Mouse (Mus musculus): ENCODE measurements around the gene Dot1l. TPM values are rescaled to one million over a fixed set of nuclear protein-coding genes. Genes with fewer than 3 reads are reported as not detected.

Dot1l gene
- polyA plus RNA-seq, 1 experiment from 2014 or later, result 28.2 TPM

GRCm38 (mm10) chr10:80799070-80799566, 44.1 kb downstream of the Dot1l start:
- H3K9ac ChIP-seq (ENCODE audit: low read depth, low read length), result peak overlapping the region; percentile 98
- H3K4me2 ChIP-seq, result peak overlapping the region; percentile 87
- peak overlapping the region; percentile 89 for H3K4me3 ChIP-seq (ENCODE audit: low read depth, low read length)
- peaks cover 53% of the 10 kb centered on the region for H3K36me3 ChIP-seq (ENCODE audit: control insufficient read depth, insufficient read depth, low read length)
- 2% methylated on average over 18 of the region's 18 CpGs for WGBS
- H3K27ac ChIP-seq (ENCODE audit: low read depth, low read length), result peak overlapping the region; percentile 98
- no peak for DNase-seq (ENCODE audit: low spot score)
- no peaks in the 10 kb centered on the region for H3K27me3 ChIP-seq (replicated peaks; ENCODE audit: control insufficient read depth, insufficient read depth, low read length)
- ATAC-seq (replicated peaks; ENCODE audit: low FRiP score), result no peak
- peaks cover 19% of the 10 kb centered on the region for H3K4me1 ChIP-seq (replicated peaks; ENCODE audit: control insufficient read depth, insufficient read depth, low read length)
- H3K9me3 ChIP-seq (ENCODE audit: control insufficient read depth, low read length), result no peaks in the 10 kb centered on the region

- peaks cover 11% of the 10 kb centered on the region for H3K27me3 ChIP-seq (replicated peaks; ENCODE audit: control insufficient read depth, insufficient read depth, low read length)
- H3K9me3 ChIP-seq (ENCODE audit: control insufficient read depth, low read length), result no peaks in the 10 kb centered on the region
- H3K4me2 ChIP-seq, result no peak overlapping the region
- no peak overlapping the region for H3K27ac ChIP-seq (ENCODE audit: low read depth, low read length)
- peaks cover 29% of the 10 kb centered on the region for H3K4me1 ChIP-seq (replicated peaks; ENCODE audit: control insufficient read depth, insufficient read depth, low read length)
- H3K4me3 ChIP-seq (ENCODE audit: low read depth, low read length), result no peak overlapping the region
- H3K36me3 ChIP-seq (ENCODE audit: control insufficient read depth, insufficient read depth, low read length), result peaks cover 40% of the 10 kb centered on the region
- ATAC-seq (replicated peaks; ENCODE audit: low FRiP score) (no peak), DNase-seq (ENCODE audit: low spot score) (no peak)
- WGBS, result 88% methylated on average over 10 of the region's 10 CpGs
- H3K9ac ChIP-seq (ENCODE audit: low read depth, low read length), result no peak overlapping the region
Measured at GRCm38 (mm10) chr10:80802204-80802912, 47.4 kb downstream of the Dot1l start.

GRCm38 (mm10) chr10:80802996-80803395, 48.0 kb downstream of the Dot1l start:
- Histone ChIP-seq H3K9me3 (ENCODE audit: control insufficient read depth, low read length) (no peaks in the 10 kb centered on the region), H3K4me1 (replicated peaks; ENCODE audit: control insufficient read depth, insufficient read depth, low read length) (peaks cover 35% of the 10 kb centered on the region), H3K4me2 (no peak overlapping the region), H3K4me3 (ENCODE audit: low read depth, low read length) (no peak overlapping the region), H3K27ac (ENCODE audit: low read depth, low read length) (no peak overlapping the region), H3K9ac (ENCODE audit: low read depth, low read length) (no peak overlapping the region), H3K36me3 (ENCODE audit: control insufficient read depth, insufficient read depth, low read length) (peaks cover 40% of the 10 kb centered on the region), H3K27me3 (replicated peaks; ENCODE audit: control insufficient read depth, insufficient read depth, low read length) (peaks cover 17% of the 10 kb centered on the region)
- WGBS, result 79% methylated on average over 3 of the region's 3 CpGs
- ATAC-seq (replicated peaks; ENCODE audit: low FRiP score) (no peak), DNase-seq (ENCODE audit: low spot score) (no peak)

- Histone ChIP-seq H3K4me2 (no peak overlapping the region), H3K27ac (ENCODE audit: low read depth, low read length) (no peak overlapping the region), H3K36me3 (ENCODE audit: control insufficient read depth, insufficient read depth, low read length) (peaks cover 40% of the 10 kb centered on the region), H3K4me1 (replicated peaks; ENCODE audit: control insufficient read depth, insufficient read depth, low read length) (peaks cover 47% of the 10 kb centered on the region), H3K9me3 (ENCODE audit: control insufficient read depth, low read length) (no peaks in the 10 kb centered on the region), H3K27me3 (replicated peaks; ENCODE audit: control insufficient read depth, insufficient read depth, low read length) (peaks cover 30% of the 10 kb centered on the region), H3K4me3 (ENCODE audit: low read depth, low read length) (0 out of 2 replicates have a peak overlapping the region, but pooled peaks have one; percentile 8), H3K9ac (ENCODE audit: low read depth, low read length) (no peak overlapping the region)
- WGBS, result 95% methylated on average over 2 of the region's 2 CpGs
- DNase-seq (ENCODE audit: low spot score), result no peak
- ATAC-seq (replicated peaks; ENCODE audit: low FRiP score), result no peak
Measured at GRCm38 (mm10) chr10:80804340-80804739, 49.3 kb downstream of the Dot1l start.

- Histone ChIP-seq H3K27me3 (replicated peaks; ENCODE audit: control insufficient read depth, insufficient read depth, low read length) (peaks cover 36% of the 10 kb centered on the region), H3K27ac (ENCODE audit: low read depth, low read length) (no peak within 1 kb of the TSS), H3K36me3 (ENCODE audit: control insufficient read depth, insufficient read depth, low read length) (peaks cover 40% of the 10 kb centered on the region), H3K4me2 (peak within 1 kb of the TSS; percentile 6; the same call in 1 of the 2 replicates), H3K9ac (ENCODE audit: low read depth, low read length) (no peak within 1 kb of the TSS), H3K4me1 (replicated peaks; ENCODE audit: control insufficient read depth, insufficient read depth, low read length) (peaks cover 46% of the 10 kb centered on the region), H3K9me3 (ENCODE audit: control insufficient read depth, low read length) (no peaks in the 10 kb centered on the region), H3K4me3 (ENCODE audit: low read depth, low read length) (0 out of 2 replicates have a peak within 1 kb of the TSS, but pooled peaks have one; percentile 8)
- 69% methylated on average over 6 of the region's 6 CpGs for WGBS
- no peak for DNase-seq (ENCODE audit: low spot score)
- ATAC-seq (replicated peaks; ENCODE audit: low FRiP score), result no peak
Measured at GRCm38 (mm10) chr10:80804916-80805315, 49.9 kb downstream of the Dot1l start, which contains the start of gene Amh. TSS of gene Amh (plus strand) at chr10:80805243.

GRCm38 (mm10) chr10:80805322-80805721, 50.3 kb downstream of the Dot1l start:
- Histone ChIP-seq H3K4me2 (no peak overlapping the region), H3K4me3 (ENCODE audit: low read depth, low read length) (no peak overlapping the region), H3K9ac (ENCODE audit: low read depth, low read length) (no peak overlapping the region), H3K27me3 (replicated peaks; ENCODE audit: control insufficient read depth, insufficient read depth, low read length) (peaks cover 40% of the 10 kb centered on the region), H3K4me1 (replicated peaks; ENCODE audit: control insufficient read depth, insufficient read depth, low read length) (peaks cover 49% of the 10 kb centered on the region), H3K9me3 (ENCODE audit: control insufficient read depth, low read length) (no peaks in the 10 kb centered on the region), H3K36me3 (ENCODE audit: control insufficient read depth, insufficient read depth, low read length) (peaks cover 40% of the 10 kb centered on the region), H3K27ac (ENCODE audit: low read depth, low read length) (no peak overlapping the region)
- ATAC-seq (replicated peaks; ENCODE audit: low FRiP score), result 0 out of 2 replicates have a peak, but pooled peaks have one; percentile 2
- 87% methylated on average over 5 of the region's 5 CpGs for WGBS
- no peak for DNase-seq (ENCODE audit: low spot score)

- H3K4me2 ChIP-seq, result peak overlapping the region; percentile 6; the same call in 1 of the 2 replicates
- H3K4me1 ChIP-seq (replicated peaks; ENCODE audit: control insufficient read depth, insufficient read depth, low read length), result peaks cover 52% of the 10 kb centered on the region
- no peak overlapping the region for H3K4me3 ChIP-seq (ENCODE audit: low read depth, low read length)
- DNase-seq (ENCODE audit: low spot score) (peak; percentile 86), ATAC-seq (replicated peaks; ENCODE audit: low FRiP score) (peak; percentile 72)
- no peaks in the 10 kb centered on the region for H3K9me3 ChIP-seq (ENCODE audit: control insufficient read depth, low read length)
- H3K27ac ChIP-seq (ENCODE audit: low read depth, low read length), result no peak overlapping the region
- H3K9ac ChIP-seq (ENCODE audit: low read depth, low read length), result no peak overlapping the region
- H3K36me3 ChIP-seq (ENCODE audit: control insufficient read depth, insufficient read depth, low read length), result peaks cover 38% of the 10 kb centered on the region
- H3K27me3 ChIP-seq (replicated peaks; ENCODE audit: control insufficient read depth, insufficient read depth, low read length), result peaks cover 44% of the 10 kb centered on the region
- WGBS, result 11% methylated on average over 3 of the region's 3 CpGs
Measured at GRCm38 (mm10) chr10:80805925-80806324, 50.9 kb downstream of the Dot1l start.

GRCm38 (mm10) chr10:80806341-80807056, 51.5 kb downstream of the Dot1l start:
- Histone ChIP-seq H3K4me3 (ENCODE audit: low read depth, low read length) (peak overlapping the region; percentile 60), H3K27ac (ENCODE audit: low read depth, low read length) (peak overlapping the region; percentile 73), H3K27me3 (replicated peaks; ENCODE audit: control insufficient read depth, insufficient read depth, low read length) (peaks cover 44% of the 10 kb centered on the region), H3K4me2 (peak overlapping the region; percentile 97), H3K9ac (ENCODE audit: low read depth, low read length) (peak overlapping the region; percentile 77), H3K4me1 (replicated peaks; ENCODE audit: control insufficient read depth, insufficient read depth, low read length) (peaks cover 52% of the 10 kb centered on the region), H3K9me3 (ENCODE audit: control insufficient read depth, low read length) (no peaks in the 10 kb centered on the region), H3K36me3 (ENCODE audit: control insufficient read depth, insufficient read depth, low read length) (peaks cover 33% of the 10 kb centered on the region)
- ATAC-seq (replicated peaks; ENCODE audit: low FRiP score), result 0 out of 2 replicates have a peak, but pooled peaks have one; percentile 2
- 50% methylated on average over 34 of the region's 34 CpGs for WGBS
- no peak for DNase-seq (ENCODE audit: low spot score)
